Mouse (Mus musculus): ENCODE data around the gene Cebpz.

Cebpz gene

DNA sequence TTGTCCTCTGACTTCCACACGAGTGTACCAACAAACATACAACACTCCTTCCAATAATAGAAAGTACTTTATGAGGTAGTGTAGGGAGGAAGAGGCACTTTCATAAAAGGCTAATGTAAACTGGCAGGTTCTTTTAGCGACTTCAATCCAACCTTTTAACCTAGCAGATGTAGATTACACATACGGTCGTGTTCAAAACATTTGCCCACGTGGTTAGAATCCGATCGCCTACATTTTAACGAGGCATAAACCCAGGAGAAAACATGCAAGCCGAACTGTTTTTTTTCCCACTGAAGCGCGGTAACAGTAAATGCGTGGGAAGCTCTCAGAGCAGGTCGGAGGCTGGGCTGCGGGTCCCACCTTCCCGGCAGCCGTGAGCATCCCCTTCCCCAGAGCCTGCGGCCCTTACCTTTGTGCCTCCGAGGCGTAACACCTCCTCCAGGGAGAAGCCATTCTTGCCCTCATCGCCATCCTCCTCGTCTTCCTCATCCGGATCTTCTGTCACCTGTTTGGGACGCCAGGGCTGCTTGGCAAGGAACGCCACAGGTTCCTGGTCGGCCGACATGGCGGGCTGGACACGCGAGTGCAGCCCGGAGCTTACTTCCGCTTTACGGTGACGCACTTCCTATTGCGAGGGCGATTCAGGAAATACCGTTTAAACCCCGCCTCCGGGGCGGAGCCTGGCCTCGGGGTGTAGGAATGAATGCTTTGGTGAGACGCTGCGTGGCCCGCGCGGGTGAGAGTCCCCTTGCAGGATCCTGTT lies at the start of gene Cebpz, which contains the start of gene Ndufaf7:
Gene Cebpz (minus strand): TSS at position 601 of the 763 bp plus-strand sequence.
Gene Ndufaf7 (plus strand): TSS at position 671 of the 763 bp plus-strand sequence.
- DNase-seq = peak; percentile 95

- no peak for DNase-seq
Observed at GRCm38 (mm10) chr17:78983736-78984135, 46.9 kb upstream of the Cebpz start.

DNA sequence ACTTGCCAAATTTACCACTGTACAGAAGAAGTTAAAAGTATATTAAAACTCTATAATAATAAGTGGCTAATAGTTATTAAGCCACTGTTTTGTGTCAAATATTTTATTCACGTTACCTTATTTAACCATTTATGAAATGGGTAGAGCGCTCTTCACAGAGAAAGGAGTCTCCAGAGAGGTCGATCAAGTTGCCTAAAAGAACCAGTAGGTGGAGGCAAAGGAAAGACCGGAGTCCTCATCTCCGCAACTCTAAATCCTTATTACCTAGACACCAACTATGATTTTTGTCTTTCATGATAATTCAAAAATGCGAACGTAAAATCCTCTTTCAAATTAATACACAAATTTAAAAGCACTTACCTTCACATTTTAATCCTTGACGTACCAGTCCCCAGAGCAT lies 46.3 kb upstream of the Cebpz start:
- no peak for DNase-seq

DNA sequence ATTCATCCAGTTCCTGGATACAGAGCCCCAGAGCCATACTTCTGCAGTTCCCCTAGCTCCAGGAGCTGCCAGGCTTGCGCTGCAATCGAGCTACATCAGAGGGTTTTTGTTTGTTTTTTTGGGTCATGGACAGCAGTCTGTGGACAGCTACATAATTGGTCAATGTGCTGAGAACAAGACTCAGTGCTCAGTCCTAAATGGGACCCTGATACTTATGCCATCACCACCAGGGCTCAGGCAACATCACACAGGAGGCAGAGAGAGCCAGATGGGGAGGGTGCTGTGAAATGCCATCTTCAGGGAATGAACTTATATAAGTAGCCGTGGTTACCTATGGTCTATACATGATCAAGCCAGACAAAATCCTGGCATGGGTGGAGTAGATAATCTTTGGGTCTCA lies 31.6 kb upstream of the Cebpz start:
- DNase-seq = no peak

DNA sequence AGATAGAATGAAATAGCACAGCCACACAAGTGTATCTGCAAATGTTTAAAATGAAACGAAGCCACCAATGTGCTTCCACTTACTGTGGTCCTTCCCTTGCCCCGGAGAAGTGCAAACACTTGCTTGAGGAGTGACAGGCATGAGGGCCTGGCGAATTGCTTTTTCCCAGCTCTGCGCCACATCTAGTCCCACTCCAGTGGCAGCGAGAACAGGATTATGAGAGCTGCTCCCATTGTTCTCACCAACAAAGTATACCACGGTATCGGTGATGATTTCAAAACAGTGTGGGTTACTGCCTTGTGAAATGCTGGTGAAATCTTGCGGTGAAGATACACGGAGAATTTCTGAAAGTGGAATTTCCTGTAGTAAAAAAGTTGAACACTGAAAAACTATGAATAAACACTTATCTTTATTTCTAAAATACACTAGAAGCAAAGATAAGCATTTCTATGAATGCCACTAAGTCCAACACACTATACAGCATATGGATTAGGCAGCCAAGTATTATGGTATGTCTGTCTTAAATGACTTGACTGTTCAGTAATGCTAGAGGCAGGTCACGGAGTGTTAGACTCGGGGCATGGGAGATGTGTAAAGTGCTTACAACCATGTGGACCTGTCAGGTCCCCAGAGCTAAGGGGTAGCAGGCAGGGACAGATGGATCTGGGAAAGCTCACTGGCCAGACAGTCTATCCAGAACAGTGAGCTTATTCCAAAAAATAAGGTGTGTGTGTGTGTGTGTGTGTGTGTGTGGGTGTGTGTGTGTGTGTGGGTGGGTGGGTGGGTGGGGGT lies 29.4 kb upstream of the Cebpz start:
- no peak for DNase-seq

GRCm38 (mm10) chr17:78964387-78964786 lies 27.5 kb upstream of the Cebpz start:
- DNase-seq = peak; percentile 17

DNA sequence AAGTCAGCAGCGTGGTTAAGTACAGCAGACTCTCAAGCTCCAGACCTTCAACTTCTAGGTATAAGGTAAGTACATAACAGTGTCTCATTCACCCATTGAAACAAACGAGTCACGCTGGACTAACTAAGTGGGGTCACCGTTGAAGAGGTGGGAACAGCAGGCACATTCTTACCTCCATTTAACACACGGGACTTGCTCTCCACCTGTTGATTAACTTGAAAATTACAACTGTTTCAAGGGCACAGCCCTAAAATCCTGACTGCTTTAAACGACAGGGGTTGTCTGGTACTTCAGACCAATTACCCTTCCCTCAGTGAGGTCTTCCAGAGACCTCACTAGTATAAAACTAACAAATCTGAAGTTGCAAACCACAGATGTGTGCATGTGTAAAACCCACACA lies 22.6 kb upstream of the Cebpz start:
- no peak for DNase-seq

- no peak for DNase-seq
Observed at GRCm38 (mm10) chr17:78953240-78953639, 16.4 kb upstream of the Cebpz start.

DNA sequence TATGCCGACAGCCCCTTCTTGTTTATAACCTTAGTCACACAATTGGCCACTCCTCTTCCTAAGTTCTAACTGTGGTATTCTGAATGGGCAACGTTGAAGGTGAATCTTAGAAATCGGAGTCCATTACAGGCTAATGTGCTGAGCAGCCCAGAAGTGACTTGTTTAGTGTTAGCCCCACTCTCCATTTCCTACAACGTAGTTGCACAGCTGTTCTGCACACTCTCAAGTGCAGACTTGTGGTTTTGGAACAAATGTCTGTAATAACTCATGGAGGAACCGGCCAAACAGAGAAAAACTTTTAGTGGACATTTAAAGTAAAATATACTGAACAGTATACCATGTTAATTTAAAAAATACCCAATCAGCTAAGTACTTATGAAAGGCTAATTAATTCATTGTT lies 15.2 kb upstream of the Cebpz start:
- DNase-seq = no peak

DNA sequence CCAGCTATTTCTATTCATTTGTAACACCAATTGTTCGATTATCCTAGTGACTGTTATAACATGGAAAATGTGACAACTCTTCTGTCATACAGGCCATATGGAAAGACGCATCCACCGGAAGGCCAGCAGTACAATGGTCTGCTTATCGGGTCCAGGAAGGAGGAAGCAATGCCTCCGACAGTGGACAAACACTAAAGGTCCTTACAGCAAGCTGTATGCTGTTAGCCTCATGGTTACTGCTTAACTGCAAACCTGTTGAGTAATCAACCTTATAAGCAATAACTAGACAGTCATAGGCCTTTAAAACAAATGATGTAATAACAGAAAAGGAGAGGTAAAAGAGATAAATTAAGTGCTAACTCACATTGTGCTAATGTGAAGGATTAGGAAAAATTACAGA lies 14.4 kb upstream of the Cebpz start:
- no peak for DNase-seq

DNA sequence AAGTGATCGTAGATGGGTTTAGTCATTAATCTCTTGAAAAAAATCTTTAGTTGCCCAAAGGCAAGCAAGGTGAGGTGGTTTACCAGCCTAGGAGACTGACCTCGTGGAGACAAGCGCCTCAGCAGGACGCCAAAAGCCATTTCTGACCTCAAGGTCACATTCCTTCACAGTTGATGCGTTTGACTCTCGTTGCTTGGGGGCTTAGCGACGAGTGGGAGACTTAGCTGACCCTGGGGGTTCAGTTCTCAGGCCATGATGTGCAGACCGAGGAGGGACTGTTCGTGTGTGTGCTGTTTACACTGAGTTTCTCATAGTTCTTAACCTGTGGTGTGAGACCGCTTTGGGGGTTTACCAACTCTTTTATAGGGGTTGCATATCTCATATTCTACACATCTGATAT lies 5.7 kb upstream of the Cebpz start:
- no peak for DNase-seq

GRCm38 (mm10) chr17:78938927-78939326 lies 2.1 kb upstream of the Cebpz start:
- no peak for DNase-seq

DNA sequence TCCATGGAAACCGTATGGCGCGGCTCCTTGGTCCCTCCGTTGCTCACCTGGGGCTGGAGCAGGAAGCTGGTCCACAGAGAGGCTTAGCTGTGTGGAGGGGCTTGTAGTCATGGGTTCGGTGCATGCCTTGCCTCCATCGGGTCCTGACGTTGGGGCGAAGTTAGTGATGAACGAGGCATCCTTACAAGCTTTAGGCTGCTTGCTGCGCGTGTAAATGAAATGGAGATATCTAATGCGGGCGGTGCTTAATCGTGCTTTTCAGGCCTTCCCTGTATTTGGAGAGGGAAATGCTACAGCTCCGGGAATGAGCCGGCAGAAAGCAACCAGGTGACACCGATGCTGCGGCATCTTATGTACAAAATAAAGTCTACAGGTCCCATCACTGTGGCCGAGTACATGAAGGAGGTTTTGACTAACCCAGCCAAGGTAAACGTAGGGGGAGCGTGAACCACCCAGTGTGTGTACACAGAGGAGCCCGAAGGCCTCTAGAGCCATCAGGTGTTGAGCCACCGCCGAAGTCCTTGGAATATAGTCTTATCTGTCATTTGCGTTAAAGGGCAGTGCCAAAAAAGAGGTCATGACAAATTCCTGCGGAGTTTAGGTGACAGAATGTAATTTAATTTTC lies 475 bp upstream of the Cebpz start:
- no peak for DNase-seq

DNA sequence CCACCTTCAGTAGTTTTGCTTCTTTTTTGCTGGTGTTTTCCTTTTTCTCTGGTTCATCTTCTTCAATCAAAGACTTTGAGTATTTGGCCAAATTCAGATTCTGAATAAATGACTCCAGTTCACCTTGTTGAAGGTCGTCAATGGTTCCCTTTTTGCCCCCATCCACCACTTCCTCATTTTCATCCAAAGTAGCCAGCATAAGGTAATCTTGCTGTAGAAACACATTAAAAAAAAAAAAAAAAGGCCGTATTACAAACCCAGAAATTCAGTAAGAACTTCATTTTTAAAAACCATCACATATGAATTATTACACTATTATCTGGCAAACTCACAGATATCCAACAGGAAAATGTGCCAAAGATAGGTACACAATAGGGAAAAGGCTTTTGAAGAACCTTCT lies 1.0 kb downstream of the Cebpz start:
- no peak for DNase-seq

DNA sequence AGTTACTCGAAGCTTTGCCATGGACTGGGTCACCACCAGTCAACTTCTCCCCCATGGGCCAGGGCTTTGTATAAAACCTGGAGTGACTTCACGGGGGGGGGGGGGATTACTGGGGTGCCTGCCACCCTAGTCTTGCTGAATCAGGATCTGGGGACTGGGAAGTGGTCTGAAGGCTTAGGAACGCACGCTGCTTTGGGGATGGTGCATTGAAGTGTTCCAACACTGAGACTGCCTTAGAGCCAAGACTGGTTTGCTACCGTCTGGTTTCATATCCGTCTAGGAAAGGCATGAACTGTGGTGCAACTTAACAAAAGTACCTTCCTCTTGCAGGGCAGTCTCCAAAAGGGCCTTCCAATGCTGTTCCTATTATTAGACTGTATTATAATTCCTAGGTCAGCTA lies 19.2 kb downstream of the Cebpz start:
- no peak for DNase-seq

DNA sequence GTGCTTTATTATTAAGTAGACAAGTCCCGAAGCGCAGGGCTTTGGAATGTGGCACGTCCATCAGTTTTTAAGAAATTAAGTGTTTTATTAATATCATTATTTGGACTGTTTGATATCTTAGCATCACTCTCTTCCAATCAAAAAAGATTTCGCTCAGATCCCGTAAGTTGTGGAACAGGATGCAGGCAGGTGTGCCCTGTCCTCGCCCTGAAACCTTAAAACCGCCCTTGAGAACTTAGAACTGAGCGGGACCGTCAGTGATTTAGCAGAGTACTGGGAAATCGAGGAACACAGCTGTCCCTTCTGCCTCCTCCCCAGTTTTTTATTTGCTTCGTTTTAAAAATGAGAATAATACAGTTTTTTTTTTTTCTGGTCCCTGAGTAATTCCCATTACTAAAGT lies 20.0 kb downstream of the Cebpz start:
- no peak for DNase-seq

GRCm38 (mm10) chr17:78916369-78916813 lies 20.5 kb downstream of the Cebpz start, which contains the start of gene Cebpzos:
Cebpzos (plus strand) TSS chr17:78916500.
- peak; percentile 84 for DNase-seq

DNA sequence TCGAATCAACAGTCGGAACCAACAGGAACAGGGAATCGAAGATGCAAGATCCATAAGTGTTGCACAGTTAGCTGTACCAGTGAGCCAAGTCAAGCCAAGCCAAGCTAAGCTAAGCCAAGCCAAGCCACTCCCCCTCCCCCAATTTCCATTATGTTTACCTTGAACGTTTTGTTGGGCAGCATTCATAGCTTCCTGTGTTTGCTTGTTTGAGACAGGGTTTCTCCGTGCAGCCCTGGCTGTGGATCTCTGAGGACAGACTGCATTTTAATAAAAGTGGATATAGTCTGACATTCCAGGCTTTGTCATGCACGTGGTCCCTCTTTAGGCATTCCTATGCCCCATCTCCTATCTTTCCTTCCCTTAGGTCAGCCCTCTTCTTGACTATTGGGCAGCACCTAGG lies 21.1 kb downstream of the Cebpz start:
- DNase-seq = no peak

DNA sequence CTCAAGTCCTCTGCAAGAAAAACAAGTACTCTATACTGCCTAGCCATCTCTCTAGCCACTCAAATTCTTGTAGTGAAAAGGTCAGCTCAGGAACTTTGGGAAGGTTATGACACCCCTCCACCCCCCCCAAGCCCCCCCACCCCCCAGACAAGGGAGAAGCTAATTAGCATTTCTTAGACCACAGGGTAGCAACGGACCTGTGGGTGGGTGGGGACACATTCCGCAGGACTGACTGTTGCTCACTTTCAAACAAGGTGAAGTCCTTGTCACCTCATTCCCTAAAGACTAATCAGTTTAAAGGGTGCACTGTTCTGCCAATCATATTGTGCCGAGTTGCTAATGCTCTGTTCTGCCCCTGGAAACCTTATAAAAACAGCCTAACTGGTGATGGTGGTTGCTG lies 22.9 kb downstream of the Cebpz start:
- no peak for DNase-seq

GRCm38 (mm10) chr17:78912861-78913281 lies 24.0 kb downstream of the Cebpz start:
- DNase-seq = no peak

GRCm38 (mm10) chr17:78909374-78909773 lies 27.5 kb downstream of the Cebpz start:
- DNase-seq = no peak

DNA sequence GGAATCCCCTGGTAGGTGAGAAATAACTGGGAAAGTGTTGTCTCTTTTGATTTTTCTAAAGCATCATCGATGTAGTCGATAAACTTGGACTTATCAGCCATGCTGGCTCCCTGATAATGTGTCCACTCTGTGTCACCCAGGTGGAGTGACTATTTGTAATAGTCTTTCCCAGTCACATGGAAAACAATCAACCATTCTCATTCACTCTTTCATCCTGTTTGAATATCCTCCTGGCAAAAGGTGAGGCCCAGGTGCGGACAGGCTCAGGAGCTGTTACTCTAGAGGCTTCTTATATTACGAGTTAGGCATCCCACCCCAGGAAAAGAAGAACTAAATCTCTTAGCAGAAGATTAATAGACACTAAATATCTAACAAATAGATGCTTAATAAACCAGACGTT lies 30.0 kb downstream of the Cebpz start, which contains the start of gene Sult6b1:
Gene Sult6b1 (minus strand): TSS at position 101 of the 400 bp plus-strand sequence.
- no peak for DNase-seq

DNA sequence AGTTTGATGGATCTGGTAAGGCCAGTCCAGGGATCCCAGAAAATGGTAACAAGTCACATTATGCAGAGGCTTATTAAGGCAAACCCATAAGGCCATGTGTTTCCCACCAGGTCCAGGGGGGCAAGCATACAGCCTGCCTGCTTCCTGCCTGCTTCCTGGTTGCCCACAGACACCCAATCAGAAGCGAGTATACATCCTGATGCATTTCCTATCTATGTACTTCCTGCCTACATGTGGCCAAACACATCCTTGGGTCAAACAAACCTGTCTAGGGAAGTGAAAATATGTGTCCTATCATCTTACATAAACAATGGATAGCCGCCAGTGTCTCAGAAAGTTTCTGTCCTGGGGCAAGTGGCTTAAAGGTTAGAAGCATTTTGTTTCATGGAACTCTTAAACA lies 33.7 kb downstream of the Cebpz start:
- DNase-seq = no peak

GRCm38 (mm10) chr17:78895394-78895793 lies 41.5 kb downstream of the Cebpz start:
- DNase-seq = peak; percentile 57

All from right cerebral cortex, postnatal 14 days (tissue).